Mouse (Mus musculus): ENCODE data around the gene Nhsl2. TPM values are rescaled to one million over a fixed set of nuclear protein-coding genes. Genes with fewer than 3 reads are reported as not detected.
A peak's percentile ranks its signal among the peaks of the same experiment; 100 is the strongest.

Nhsl2 gene
- total RNA-seq, 2 experiments from 2014 or later: 8.4 to 11.8 TPM

GRCm38 (mm10) chrX:101901806-101902490, 52.8 kb downstream of the Nhsl2 start:
- DNase-seq: no peak

- no peak for DNase-seq
Observed at GRCm38 (mm10) chrX:101902597-101902996, 53.4 kb downstream of the Nhsl2 start.

- no peak for DNase-seq
Observed at GRCm38 (mm10) chrX:101907301-101907700, 58.1 kb downstream of the Nhsl2 start.

GRCm38 (mm10) chrX:101929131-101929530, 79.9 kb downstream of the Nhsl2 start:
- DNase-seq: peak; percentile 45

- DNase-seq: no peak
Observed at GRCm38 (mm10) chrX:101930301-101930700, 81.1 kb downstream of the Nhsl2 start.

- no peak for DNase-seq
Observed at GRCm38 (mm10) chrX:101931016-101931415, 81.8 kb downstream of the Nhsl2 start.

GRCm38 (mm10) chrX:101932244-101932643, 83.1 kb downstream of the Nhsl2 start:
- peak; percentile 39 for DNase-seq

- DNase-seq: no peak
Observed at GRCm38 (mm10) chrX:101933346-101933745, 84.2 kb downstream of the Nhsl2 start.

GRCm38 (mm10) chrX:101935291-101935840, 86.2 kb downstream of the Nhsl2 start:
- no peak for DNase-seq

- no peak for DNase-seq
Observed at GRCm38 (mm10) chrX:101939486-101939885, 90.3 kb downstream of the Nhsl2 start.

GRCm38 (mm10) chrX:101942461-101942896, 93.3 kb downstream of the Nhsl2 start:
- DNase-seq: peak; percentile 76

GRCm38 (mm10) chrX:101943743-101944142, 94.6 kb downstream of the Nhsl2 start:
- no peak for DNase-seq

GRCm38 (mm10) chrX:101944761-101945330, 95.7 kb downstream of the Nhsl2 start:
- DNase-seq: no peak

GRCm38 (mm10) chrX:101952436-101952835, 103.3 kb downstream of the Nhsl2 start:
- DNase-seq: no peak

GRCm38 (mm10) chrX:101953256-101953655, 104.1 kb downstream of the Nhsl2 start:
- no peak for DNase-seq

- peak; percentile 91 for DNase-seq
Observed at GRCm38 (mm10) chrX:101953787-101954491, 104.8 kb downstream of the Nhsl2 start.

- no peak for DNase-seq
Observed at GRCm38 (mm10) chrX:101954492-101954851, 105.3 kb downstream of the Nhsl2 start.

GRCm38 (mm10) chrX:101961848-101962247, 112.7 kb downstream of the Nhsl2 start:
- DNase-seq: no peak

- no peak for DNase-seq
Observed at GRCm38 (mm10) chrX:101963711-101964110, 114.5 kb downstream of the Nhsl2 start.

- no peak for DNase-seq
Observed at GRCm38 (mm10) chrX:101973028-101973427, 123.8 kb downstream of the Nhsl2 start.

- DNase-seq: no peak
Observed at GRCm38 (mm10) chrX:101976931-101977330, 127.7 kb downstream of the Nhsl2 start.

GRCm38 (mm10) chrX:101978861-101979260, 129.7 kb downstream of the Nhsl2 start:
- no peak for DNase-seq

- no peak for DNase-seq
Observed at GRCm38 (mm10) chrX:101979267-101979666, 130.1 kb downstream of the Nhsl2 start.
